Mouse (Mus musculus) myocyte (in vitro differentiated cells): Measurements from ENCODE around the gene Anapc11. TPM values are rescaled to one million over a fixed set of nuclear protein-coding genes. Genes with fewer than 3 reads are reported as not detected.

Experiments used
- H3K27me3 ChIP-seq: one replicate; pipeline ENCODE4 v1.6.1; 2011; ENCODE audit not compliant: control insufficient read depth, insufficient read depth, insufficient read length
- H3K36me3 ChIP-seq: one replicate; pipeline ENCODE4 v1.6.1; 2011; ENCODE audit not compliant: control insufficient read depth, insufficient read depth
- H3K4me2 ChIP-seq: one replicate; pipeline ENCODE4 v1.6.1; 2011; ENCODE audit warnings: low read depth, control low read depth
- H3K4me3 ChIP-seq: one replicate; pipeline ENCODE4 v1.5.1; 2011; ENCODE audit warnings: mild to moderate bottlenecking, control low read depth, moderate library complexity
- H3K79me2 ChIP-seq: one replicate; pipeline ENCODE4 v1.6.1; 2011; ENCODE audit not compliant: control insufficient read depth, insufficient read depth
- H3ac ChIP-seq: one replicate; pipeline ENCODE4 v1.6.1; 2011; ENCODE audit not compliant: control insufficient read depth, insufficient read length
- CEBPB ChIP-seq: IDR thresholded peaks from 2 replicates; pipeline ENCODE4 v1.6.1; 2011; ENCODE audit warnings: mild to moderate bottlenecking, moderate library complexity; ENCODE audit not compliant: poor library complexity, insufficient read depth, severe bottlenecking
- E2F4 ChIP-seq: IDR thresholded peaks from one replicate; pipeline ENCODE4 v1.6.1; 2011; ENCODE audit warnings: mild to moderate bottlenecking, control low read depth, moderate library complexity; ENCODE audit not compliant: insufficient read depth
- MYOD1 ChIP-seq, 3 experiments: IDR thresholded peaks; one replicate each; pipeline ENCODE4 v1.6.1; 2011; ENCODE audit warnings: control low read depth in 2 of 3, low read depth in 2 of 3, mild to moderate bottlenecking in 2 of 3, moderate library complexity in 1 of 3; ENCODE audit not compliant: insufficient read length in 2 of 3, control insufficient read depth in 1 of 3
- POLR2A ChIP-seq: IDR thresholded peaks from one replicate; pipeline ENCODE4 v1.6.1; 2011; ENCODE audit warnings: low read depth, mild to moderate bottlenecking, control low read depth, moderate library complexity; ENCODE audit not compliant: insufficient read length
- POLR2AphosphoS2 ChIP-seq: IDR thresholded peaks from one replicate; pipeline ENCODE4 v1.6.1; 2011; ENCODE audit warnings: low read depth, control low read depth; ENCODE audit not compliant: insufficient read length
- REST ChIP-seq: IDR thresholded peaks from one replicate; pipeline ENCODE4 v1.6.1; 2011; ENCODE audit warnings: mild to moderate bottlenecking, control low read depth, moderate library complexity; ENCODE audit not compliant: insufficient read depth, insufficient read length
- SRF ChIP-seq: IDR thresholded peaks from one replicate; pipeline ENCODE4 v1.6.1; 2011; ENCODE audit warnings: low read depth; ENCODE audit not compliant: control insufficient read depth, insufficient read length
- TCF12 ChIP-seq: IDR thresholded peaks from one replicate; pipeline ENCODE4 v1.6.1; 2011; ENCODE audit warnings: mild to moderate bottlenecking, control low read depth; ENCODE audit not compliant: poor library complexity, insufficient read depth, severe bottlenecking
- TCF3 ChIP-seq: IDR thresholded peaks from one replicate; pipeline ENCODE4 v1.6.1; 2011; ENCODE audit warnings: low read depth, control low read depth; ENCODE audit not compliant: insufficient read length
- USF1 ChIP-seq: IDR thresholded peaks from one replicate; pipeline ENCODE4 v1.6.1; 2011; ENCODE audit warnings: low read depth, mild to moderate bottlenecking, control low read depth, moderate library complexity
- polyA plus RNA-seq: library from polyadenylated mRNA; unstranded; fragments of >200 nt; fragmentation: generic; extraction: Trizol; gene quantifications from one replicate; pipeline ENCODE4 v1.2.1, GENCODE M21; 2012; ENCODE audit warnings: missing spikeins

Gene Anapc11
- polyA plus RNA-seq, 1 experiment: 184 TPM

DNA sequence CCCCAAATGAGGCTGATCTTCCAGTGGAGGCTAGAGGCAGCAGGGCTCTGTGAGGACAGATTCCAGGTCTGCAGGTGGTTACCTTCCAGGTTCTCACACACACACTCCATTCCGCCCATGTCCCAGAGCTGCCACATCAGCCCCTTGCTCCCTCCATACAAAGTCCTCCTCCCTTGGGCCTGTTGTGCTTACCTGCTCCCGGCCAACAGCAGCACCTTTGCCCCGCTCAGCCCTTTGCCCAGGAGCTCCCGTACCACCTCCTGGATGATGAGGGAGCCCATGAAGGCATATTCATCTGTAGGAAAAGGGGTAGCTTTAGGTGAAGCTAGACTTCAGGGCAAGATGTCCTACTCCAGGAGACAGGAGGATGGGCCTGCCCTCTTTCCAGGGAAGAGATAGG is 59.1 kb downstream of the Anapc11 start:
- TF ChIP-seq CEBPB (no peak), POLR2A (no peak), TCF12 (no peak), MYOD1 (IDR thresholded peaks at IDR 0.05; ENCODE audit: control insufficient read depth in 1 of 3, insufficient read length in 2 of 3, low read depth in 2 of 3) (no peak), POLR2AphosphoS2 (no peak), REST (no peak), E2F4 (no peak), SRF (no peak), USF1 (no peak), TCF3 (no peak)
- no peak overlapping the region for H3K4me2 ChIP-seq

More for the DNA sequence above, 59.1 kb downstream of the Anapc11 start:
- Histone ChIP-seq H3ac (no peak overlapping the region), H3K27me3 (peaks cover 67% of the 10 kb centered on the region), H3K4me3 (no peak overlapping the region), H3K36me3 (no peaks in the 10 kb centered on the region), H3K79me2 (no peaks in the 10 kb centered on the region)

Other genes with a start within 250 kb of the Anapc11 start
- 2,358 TPM for gene Actg1, start 249.9 kb upstream of the Anapc11 start, polyA plus RNA-seq
- 1.1 TPM for gene Fscn2, start 236.9 kb upstream of the Anapc11 start, polyA plus RNA-seq
- gene Faap100, start 219.7 kb upstream of the Anapc11 start, polyA plus RNA-seq: 12.3 TPM
- 61.8 TPM for gene Nploc4, start 160.7 kb upstream of the Anapc11 start, polyA plus RNA-seq
- gene Tspan10, start 155.8 kb upstream of the Anapc11 start, polyA plus RNA-seq: not detected
- gene Pde6g, start 144.9 kb upstream of the Anapc11 start, polyA plus RNA-seq: 0.18 TPM
- gene Oxld1, start 140.4 kb upstream of the Anapc11 start, polyA plus RNA-seq: 17.4 TPM
- gene Ccdc137, start 140.3 kb upstream of the Anapc11 start, polyA plus RNA-seq: 11.4 TPM
- gene Arl16, start 130.8 kb upstream of the Anapc11 start, polyA plus RNA-seq: 15.6 TPM
- 218 TPM for gene Mrpl12, start 113.8 kb upstream of the Anapc11 start, polyA plus RNA-seq
- 43.8 TPM for gene Slc25a10, start 106.6 kb upstream of the Anapc11 start, polyA plus RNA-seq
- 0.05 TPM for gene Gcgr, start 67.7 kb upstream of the Anapc11 start, polyA plus RNA-seq
- 237 TPM for gene Mcrip1, start 48.7 kb upstream of the Anapc11 start, polyA plus RNA-seq
- 1.0 TPM for gene Ppp1r27, start 47.3 kb upstream of the Anapc11 start, polyA plus RNA-seq
- 444 TPM for gene P4hb, start 25.2 kb upstream of the Anapc11 start, polyA plus RNA-seq
- gene Arhgdia, start 16.8 kb upstream of the Anapc11 start, polyA plus RNA-seq: 837 TPM
- 113 TPM for gene Alyref, start 56 bp upstream of the Anapc11 start, polyA plus RNA-seq
- gene Npb, start 10.1 kb downstream of the Anapc11 start, polyA plus RNA-seq: 0.32 TPM
- 117 TPM for gene Pcyt2, start 19.5 kb downstream of the Anapc11 start, polyA plus RNA-seq
- gene Sirt7, start 26.8 kb downstream of the Anapc11 start, polyA plus RNA-seq: 29.9 TPM
- 43.1 TPM for gene Mafg, start 35.2 kb downstream of the Anapc11 start, polyA plus RNA-seq
- 56.9 TPM for gene Pycr1, start 45.3 kb downstream of the Anapc11 start, polyA plus RNA-seq
- 4.6 TPM for gene Myadml2, start 49.7 kb downstream of the Anapc11 start, polyA plus RNA-seq
- 0.19 TPM for gene Notum, start 62.8 kb downstream of the Anapc11 start, polyA plus RNA-seq
- gene Aspscr1, start 74.6 kb downstream of the Anapc11 start, polyA plus RNA-seq: 65.9 TPM
- 42.5 TPM for gene Cenpx, start 115.3 kb downstream of the Anapc11 start, polyA plus RNA-seq
- 10.6 TPM for gene Lrrc45, start 115.5 kb downstream of the Anapc11 start, polyA plus RNA-seq
- 1.9 TPM for gene Rac3, start 123.0 kb downstream of the Anapc11 start, polyA plus RNA-seq
- gene Dcxr, start 128.9 kb downstream of the Anapc11 start, polyA plus RNA-seq: 21.2 TPM
- 183 TPM for gene Cbr2, start 133.7 kb downstream of the Anapc11 start, polyA plus RNA-seq
- gene Hmga1b, start 164.4 kb downstream of the Anapc11 start, polyA plus RNA-seq: 130 TPM
- 19.7 TPM for gene Rfng, start 185.8 kb downstream of the Anapc11 start, polyA plus RNA-seq
- 179 TPM for gene Gps1, start 185.9 kb downstream of the Anapc11 start, polyA plus RNA-seq
- 58.3 TPM for gene Dus1l, start 198.0 kb downstream of the Anapc11 start, polyA plus RNA-seq
- gene Fasn, start 226.1 kb downstream of the Anapc11 start, polyA plus RNA-seq: 226 TPM